Mouse (Mus musculus) heart, postnatal 0 days (tissue): ENCODE data around the gene Gm19402. TPM values are rescaled to one million over a fixed set of nuclear protein-coding genes. Genes with fewer than 3 reads are reported as not detected.

Source experiments
- ATAC-seq: fragments of 200-750 bp; cut with Nextera tagmentation; 2 replicates; pipeline ENCODE4 v1.8.0; 2017; ENCODE audit warnings: low read depth, moderate number of reproducible peaks, moderate library complexity; ENCODE audit not compliant: insufficient read depth
- DNase-seq: peaks from one replicate; pipeline ENCODE4 v3.0.0-alpha.2; 2016; ENCODE audit warnings: low spot score
- H3K27ac ChIP-seq: fragments of 300-500 bp; sonication (generic); 2 replicates; pipeline ENCODE4 v1.5.1; 2014; ENCODE audit warnings: low read depth, mild to moderate bottlenecking
- H3K27me3 ChIP-seq: fragments of 300-500 bp; sonication (generic); 2 replicates; pipeline ENCODE4 v1.6.1; 2014; ENCODE audit warnings: low read length, mixed read lengths; ENCODE audit not compliant: control insufficient read depth, insufficient read depth
- H3K36me3 ChIP-seq: fragments of 300-500 bp; sonication (generic); replicated peaks from 2 replicates; pipeline ENCODE4 v1.6.1; 2014; ENCODE audit warnings: low read length, mixed read lengths; ENCODE audit not compliant: control insufficient read depth, insufficient read depth
- H3K4me1 ChIP-seq: fragments of 300-500 bp; sonication (generic); 2 replicates; pipeline ENCODE4 v1.6.1; 2014; ENCODE audit warnings: antibody characterized with exemption; ENCODE audit not compliant: control insufficient read depth, insufficient read depth
- H3K4me2 ChIP-seq: fragments of 300-500 bp; sonication (generic); 2 replicates; pipeline ENCODE4 v1.6.1; 2014; ENCODE audit warnings: low read depth, mild to moderate bottlenecking, low read length, moderate library complexity
- H3K4me3 ChIP-seq: fragments of 300-500 bp; sonication (generic); 2 replicates; pipeline ENCODE4 v1.5.1; 2014; ENCODE audit warnings: low read depth, low read length
- H3K9ac ChIP-seq: fragments of 300-500 bp; sonication (generic); replicated peaks from 2 replicates; pipeline ENCODE4 v1.6.1; 2014; ENCODE audit warnings: low read depth, low read length, mixed read lengths
- H3K9me3 ChIP-seq: fragments of 300-500 bp; sonication (generic); replicated peaks from 2 replicates; pipeline ENCODE4 v1.6.1; 2016; ENCODE audit warnings: low read length; ENCODE audit not compliant: control insufficient read depth
- CTCF ChIP-seq: IDR thresholded peaks from 2 replicates; pipeline ENCODE4 v1.5.1; 2016; ENCODE audit warnings: antibody characterized with exemption, control low read depth, low read depth
- EP300 ChIP-seq: IDR thresholded peaks from 2 replicates; pipeline ENCODE4 v1.6.1; 2016; ENCODE audit warnings: antibody characterized with exemption, low read depth
- WGBS: fragments of 180-500 bp; shearing (Covaris S2); extraction: QIAGEN DNeasy Blood & Tissue Kit; methylation state at CpG from one replicate; pipeline ENCODE4 v1.1.7; 2014; 5-methylcytosine and 5-hydroxymethylcytosine counted together
- polyA plus RNA-seq: library from polyadenylated mRNA; unstranded; fragments of >200 nt; fragmentation: Nextera tagmentation; extraction: Ambion mirVana; gene quantifications from 2 replicates; pipeline ENCODE4 v1.2.1, GENCODE M21; 2015
- total RNA-seq: library from RNA; depleted of rRNA; stranded (reverse); fragments of >200 nt; gene quantifications from 2 replicates; pipeline ENCODE4 v1.2.3, GENCODE M21; 2014; ENCODE audit warnings: low replicate concordance

Gene Gm19402
- total and polyA plus RNA-seq, 2 experiments from 2014 or later, result not detected

DNA sequence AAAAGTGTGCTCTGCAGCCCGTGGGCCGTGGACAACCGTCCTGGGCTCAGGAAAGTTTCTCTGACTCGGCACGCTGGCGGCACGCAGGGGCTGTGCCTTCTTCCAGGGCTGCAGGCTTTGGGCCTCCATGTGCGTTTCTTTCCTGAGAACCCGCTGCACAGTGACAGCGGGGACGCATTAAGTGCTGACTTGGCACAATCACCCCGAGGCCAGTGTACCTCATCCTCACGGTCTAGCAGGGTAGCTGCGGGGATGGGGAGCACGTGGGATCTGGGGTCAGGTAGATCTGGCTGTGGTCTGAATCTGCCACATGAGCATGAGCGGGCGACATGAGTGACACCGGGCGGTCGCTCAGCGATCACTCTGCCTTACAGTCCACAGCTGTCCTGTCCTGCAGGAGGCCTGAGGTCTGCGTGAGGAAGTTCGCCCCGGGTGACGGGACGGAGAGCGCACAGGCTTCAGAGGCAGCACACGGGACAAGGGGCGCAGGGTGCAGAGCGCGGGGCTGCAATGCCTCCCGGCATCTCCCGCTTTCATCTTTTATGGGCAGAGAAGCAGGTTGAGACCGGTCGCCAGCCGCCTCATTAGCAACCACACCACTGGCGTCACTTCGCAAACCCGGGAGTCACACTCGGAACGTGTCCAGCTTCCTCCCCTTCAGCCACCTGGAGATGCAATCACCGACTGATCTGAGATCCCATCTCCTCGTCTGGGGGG, 26.4 kb downstream of the Gm19402 start:
- H3K4me3 ChIP-seq, result no peak overlapping the region
- H3K4me1 ChIP-seq, result no peaks in the 10 kb centered on the region
- no peak for ATAC-seq
- H3K9me3 ChIP-seq, result no peaks in the 10 kb centered on the region
- H3K4me2 ChIP-seq, result no peak overlapping the region
- 36% methylated on average over 43 of the region's 43 CpGs for WGBS
- H3K27me3 ChIP-seq, result no peaks in the 10 kb centered on the region
- DNase-seq, result no peak
- TF ChIP-seq EP300 (no peak), CTCF (no peak)
- H3K9ac ChIP-seq, result no peak overlapping the region
- no peak overlapping the region for H3K27ac ChIP-seq
- no peaks in the 10 kb centered on the region for H3K36me3 ChIP-seq

DNA sequence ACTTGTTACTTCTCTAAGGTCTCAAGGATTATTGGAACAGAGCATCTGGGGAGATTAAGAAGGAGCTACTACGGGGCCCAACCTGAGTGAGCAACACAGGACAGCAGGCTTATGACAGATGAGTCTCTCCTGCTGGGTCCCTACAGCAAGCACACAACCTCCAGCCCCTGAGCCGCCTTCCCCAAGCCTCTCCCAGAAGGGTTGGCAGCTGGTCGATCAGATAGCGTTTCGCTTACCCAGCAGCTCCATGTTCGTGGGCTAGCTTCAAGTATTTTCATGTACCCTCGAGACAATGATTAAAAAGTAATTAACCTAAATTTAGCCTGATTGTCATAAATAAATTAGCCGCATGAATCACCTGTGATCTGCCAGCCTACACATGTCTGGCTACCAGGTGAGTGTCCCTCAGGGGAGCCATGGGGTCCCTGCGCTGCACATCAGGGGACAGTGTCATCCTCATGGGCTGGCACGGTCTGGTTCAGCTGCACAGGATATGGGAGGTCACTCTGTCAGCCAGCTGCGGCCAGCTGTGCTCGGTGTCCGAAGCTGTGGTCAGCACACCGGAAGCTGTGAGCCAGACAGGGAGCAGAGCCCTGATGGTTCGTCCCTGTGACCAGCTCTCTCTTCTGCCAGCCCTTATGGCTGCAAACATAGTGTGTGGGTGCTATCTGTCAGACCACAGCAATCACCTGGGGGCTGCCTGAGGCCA, 32.1 kb downstream of the Gm19402 start:
- H3K4me3 ChIP-seq, result no peak overlapping the region
- ATAC-seq (peak; percentile 30; the same call in 1 of the 2 replicates), DNase-seq (no peak)
- WGBS, result 55% methylated on average over 15 of the region's 15 CpGs
- H3K4me2 ChIP-seq, result no peak overlapping the region
- no peak overlapping the region for H3K9ac ChIP-seq
- H3K36me3 ChIP-seq, result no peaks in the 10 kb centered on the region
- TF ChIP-seq EP300 (no peak), CTCF (no peak)
- no peaks in the 10 kb centered on the region for H3K9me3 ChIP-seq
- no peaks in the 10 kb centered on the region for H3K4me1 ChIP-seq
- no peak overlapping the region for H3K27ac ChIP-seq
- H3K27me3 ChIP-seq, result no peaks in the 10 kb centered on the region

DNA sequence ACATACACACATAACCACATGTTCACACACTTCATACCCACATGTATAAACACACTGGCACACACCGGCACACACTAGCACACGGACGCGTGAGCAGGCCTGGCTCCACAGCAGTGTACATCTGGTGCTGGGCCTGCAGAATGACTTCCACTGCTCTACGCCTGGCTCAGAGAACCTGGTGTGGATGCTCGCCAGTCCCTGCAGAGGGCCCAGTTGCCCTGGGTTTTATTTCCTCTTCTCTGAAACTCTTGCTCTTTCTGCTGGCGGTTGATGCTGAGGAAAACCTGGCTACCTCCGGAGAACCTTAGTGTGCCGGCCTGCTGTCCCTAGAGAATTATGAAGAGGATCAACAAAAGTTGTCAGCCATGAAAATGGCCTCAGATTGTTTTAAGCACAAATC, 38.5 kb downstream of the Gm19402 start:
- 85% methylated on average over 9 of the region's 9 CpGs for WGBS
- Histone ChIP-seq H3K9me3 (no peaks in the 10 kb centered on the region), H3K27ac (no peak overlapping the region), H3K4me1 (no peaks in the 10 kb centered on the region), H3K4me2 (no peak overlapping the region), H3K4me3 (no peak overlapping the region), H3K36me3 (0 out of 2 replicates have a peak, but pooled peaks cover 3% of the 10 kb centered on the region), H3K27me3 (no peaks in the 10 kb centered on the region), H3K9ac (no peak overlapping the region)
- no peak for DNase-seq
- TF ChIP-seq EP300 (no peak), CTCF (no peak)
- no peak for ATAC-seq

DNA sequence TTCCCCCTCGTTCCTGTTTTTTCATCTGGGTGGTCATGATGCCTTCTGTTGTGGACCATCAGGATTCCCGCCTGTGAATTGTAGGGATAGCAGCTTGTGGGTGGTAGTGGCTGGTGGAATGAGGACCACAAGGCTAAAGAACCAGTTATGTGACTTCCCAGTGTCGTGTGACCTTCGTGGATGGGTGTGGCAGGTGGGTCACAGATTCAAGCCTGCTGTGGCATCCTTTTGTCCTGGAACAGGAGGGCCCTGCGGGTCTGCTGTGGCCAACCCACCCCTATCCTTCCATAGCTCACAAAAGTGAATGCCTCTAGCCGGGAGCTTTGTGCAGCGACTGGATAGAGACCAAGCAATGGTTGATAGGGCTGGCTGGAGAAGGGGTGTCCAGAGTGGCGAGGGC, 42.7 kb downstream of the Gm19402 start:
- peaks cover 44% of the 10 kb centered on the region for H3K36me3 ChIP-seq
- no peaks in the 10 kb centered on the region for H3K27me3 ChIP-seq
- H3K4me1 ChIP-seq, result no peaks in the 10 kb centered on the region
- no peak overlapping the region for H3K4me3 ChIP-seq
- ATAC-seq, result no peak
- H3K9me3 ChIP-seq, result no peaks in the 10 kb centered on the region
- WGBS, result 85% methylated on average over 8 of the region's 8 CpGs
- H3K4me2 ChIP-seq, result no peak overlapping the region
- TF ChIP-seq EP300 (no peak), CTCF (no peak)
- H3K9ac ChIP-seq, result no peak overlapping the region
- no peak for DNase-seq
- no peak overlapping the region for H3K27ac ChIP-seq

DNA sequence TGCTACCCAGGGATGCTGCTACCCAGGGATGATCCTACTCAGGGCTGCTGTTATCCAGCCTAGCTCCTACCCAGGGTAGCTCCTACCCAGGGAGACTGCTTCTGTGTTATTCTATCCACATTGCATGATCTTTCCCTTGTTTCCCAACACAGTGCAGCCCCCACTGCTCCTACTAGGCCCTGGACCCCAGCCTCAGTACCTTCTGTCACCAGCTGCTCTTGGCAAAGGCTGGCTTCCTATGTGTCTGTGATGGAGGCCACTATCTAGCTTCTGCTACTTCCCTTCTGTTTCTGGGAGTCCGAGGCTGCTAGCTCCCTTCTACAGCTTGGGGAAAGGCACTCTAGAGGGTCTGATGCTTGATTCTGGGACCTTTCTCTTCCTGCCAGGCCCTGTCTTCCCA, 43.1 kb downstream of the Gm19402 start:
- Histone ChIP-seq H3K36me3 (peaks cover 47% of the 10 kb centered on the region), H3K27me3 (no peaks in the 10 kb centered on the region), H3K27ac (no peak overlapping the region), H3K9me3 (no peaks in the 10 kb centered on the region), H3K4me2 (no peak overlapping the region), H3K9ac (no peak overlapping the region), H3K4me3 (no peak overlapping the region), H3K4me1 (no peaks in the 10 kb centered on the region)
- WGBS, result 64% methylated on average over 1 of the region's 1 CpGs
- DNase-seq, result no peak
- no peak for ATAC-seq
- TF ChIP-seq EP300 (no peak), CTCF (no peak)

DNA sequence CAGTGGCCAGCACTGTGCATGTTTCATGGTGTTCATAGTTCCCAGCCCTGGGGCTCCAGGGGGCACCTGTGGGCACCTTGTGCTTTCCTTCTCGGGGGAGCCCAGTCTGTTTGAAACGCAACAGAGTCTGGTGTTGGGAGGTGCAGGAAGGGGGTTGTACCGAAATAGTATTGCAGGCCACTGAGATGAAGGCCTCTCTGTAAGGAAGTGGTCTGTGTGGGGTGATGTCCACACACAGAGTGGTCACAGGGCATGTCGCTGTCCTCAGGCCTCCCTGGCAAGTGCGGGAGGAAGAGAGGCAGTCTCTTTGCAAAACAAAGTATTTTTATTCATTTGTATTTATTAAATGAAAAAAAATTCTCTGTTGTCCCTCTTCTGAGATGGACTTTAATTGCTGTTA, 45.0 kb downstream of the Gm19402 start:
- no peaks in the 10 kb centered on the region for H3K4me1 ChIP-seq
- no peak overlapping the region for H3K4me2 ChIP-seq
- WGBS, result 78% methylated on average over 5 of the region's 5 CpGs
- TF ChIP-seq EP300 (no peak), CTCF (no peak)
- H3K9ac ChIP-seq, result no peak overlapping the region
- ATAC-seq, result no peak
- no peak overlapping the region for H3K27ac ChIP-seq
- H3K4me3 ChIP-seq, result no peak overlapping the region
- H3K9me3 ChIP-seq, result no peaks in the 10 kb centered on the region
- DNase-seq, result no peak
- peaks cover 64% of the 10 kb centered on the region for H3K36me3 ChIP-seq
- no peaks in the 10 kb centered on the region for H3K27me3 ChIP-seq
